Mouse (Mus musculus) kidney, postnatal 10 days (tissue): ENCODE measurements at regions not wholly inside any gene's neighbourhood (a gene's known extent, or its start where the extent isn't known, plus 50 kb on each side); places are given as distances from the start of the nearest gene placed in this dataset.
A peak's percentile ranks its signal among the peaks of the same experiment; 100 is the strongest.

Source experiments
- DNase-seq: peaks from one replicate; pipeline ENCODE4 v3.0.0; 2021; ENCODE audit warnings: mixed read lengths

- peak; percentile 7 for DNase-seq
Measured at GRCm38 (mm10) chr12:109892834-109893233, 292.7 kb upstream of the Rtl1 start.

GRCm38 (mm10) chr12:109893657-109894056, 293.5 kb upstream of the Rtl1 start:
- no peak for DNase-seq

GRCm38 (mm10) chr12:109895389-109895788, 295.3 kb upstream of the Rtl1 start:
- peak; percentile 79 for DNase-seq

GRCm38 (mm10) chr12:109896397-109896796, 296.3 kb upstream of the Rtl1 start:
- DNase-seq, result no peak

GRCm38 (mm10) chr12:109896906-109897305, 296.8 kb upstream of the Rtl1 start:
- DNase-seq, result no peak

- DNase-seq, result no peak
Measured at GRCm38 (mm10) chr12:109897861-109898385, 297.8 kb upstream of the Rtl1 start.

- no peak for DNase-seq
Measured at GRCm38 (mm10) chr12:109899420-109899819, 299.3 kb upstream of the Rtl1 start.

- DNase-seq, result no peak
Measured at GRCm38 (mm10) chr12:109910966-109911495, 310.9 kb upstream of the Rtl1 start.

GRCm38 (mm10) chr12:109911506-109911905, 311.4 kb upstream of the Rtl1 start:
- DNase-seq, result no peak

GRCm38 (mm10) chr12:109917761-109918160, 317.6 kb upstream of the Rtl1 start:
- no peak for DNase-seq

- peak; percentile 59 for DNase-seq
Measured at GRCm38 (mm10) chr12:109918901-109919300, 318.8 kb upstream of the Rtl1 start.

- DNase-seq, result no peak
Measured at GRCm38 (mm10) chr12:109922111-109922510, 322.0 kb upstream of the Rtl1 start.

GRCm38 (mm10) chr12:109925866-109926265, 325.7 kb upstream of the Rtl1 start:
- no peak for DNase-seq

- DNase-seq, result peak; percentile 30
Measured at GRCm38 (mm10) chr12:109926643-109927042, 326.5 kb upstream of the Rtl1 start.

GRCm38 (mm10) chr12:109946179-109946578, 332.7 kb upstream of the Dio3 start:
- DNase-seq, result no peak

GRCm38 (mm10) chr12:109946936-109947335, 331.9 kb upstream of the Dio3 start:
- DNase-seq, result no peak

- no peak for DNase-seq
Measured at GRCm38 (mm10) chr12:109947886-109948433, 330.9 kb upstream of the Dio3 start.

- DNase-seq, result no peak
Measured at GRCm38 (mm10) chr12:109948434-109948984, 330.4 kb upstream of the Dio3 start.

GRCm38 (mm10) chr12:109949231-109949965, 329.5 kb upstream of the Dio3 start:
- no peak for DNase-seq

GRCm38 (mm10) chr12:109950632-109951031, 328.2 kb upstream of the Dio3 start:
- DNase-seq, result no peak

GRCm38 (mm10) chr12:109951473-109951872, 327.4 kb upstream of the Dio3 start:
- no peak for DNase-seq

GRCm38 (mm10) chr12:109951884-109952456, 326.9 kb upstream of the Dio3 start:
- no peak for DNase-seq

GRCm38 (mm10) chr12:109952933-109953332, 325.9 kb upstream of the Dio3 start:
- DNase-seq, result no peak
